Mouse (Mus musculus) forebrain, embryonic 14.5 days (tissue): Measurements from ENCODE around the gene Anxa11. TPM values are rescaled to one million over a fixed set of nuclear protein-coding genes. Genes with fewer than 3 reads are reported as not detected.

Source experiments
- ATAC-seq: fragments of 200-750 bp; cut with Nextera tagmentation; 2 replicates; pipeline ENCODE4 v1.8.0; 2017; ENCODE audit warnings: mild to moderate bottlenecking, moderate library complexity
- DNase-seq: peaks from one replicate; pipeline ENCODE4 v3.0.0-alpha.2; 2015; ENCODE audit warnings: low spot score
- H3K27ac ChIP-seq: fragments of 300-500 bp; sonication (generic); 2 replicates; pipeline ENCODE4 v1.5.1; 2014; ENCODE audit warnings: low read depth, mild to moderate bottlenecking, control low read depth, low read length, moderate library complexity
- H3K27me3 ChIP-seq: fragments of 300-500 bp; sonication (generic); replicated peaks from 2 replicates; pipeline ENCODE4 v1.6.1; 2014; ENCODE audit warnings: low read length, control low read depth, mixed read lengths; ENCODE audit not compliant: control insufficient read depth, insufficient read depth
- H3K36me3 ChIP-seq: fragments of 300-500 bp; sonication (generic); 2 replicates; pipeline ENCODE4 v1.6.1; 2014; ENCODE audit warnings: low read length, control low read depth; ENCODE audit not compliant: control insufficient read depth, insufficient read depth
- H3K4me1 ChIP-seq: fragments of 300-500 bp; sonication (generic); 2 replicates; pipeline ENCODE4 v1.6.1; 2014; ENCODE audit warnings: antibody characterized with exemption, low read length, control low read depth; ENCODE audit not compliant: control insufficient read depth, insufficient read depth
- H3K4me2 ChIP-seq: fragments of 300-500 bp; sonication (generic); 2 replicates; pipeline ENCODE4 v1.6.1; 2014; ENCODE audit warnings: mild to moderate bottlenecking, control low read depth, low read length
- H3K4me3 ChIP-seq: fragments of 300-500 bp; sonication (generic); 2 replicates; pipeline ENCODE4 v1.5.1; 2014; ENCODE audit warnings: low read depth, low read length, control low read depth
- H3K9ac ChIP-seq: fragments of 300-500 bp; sonication (generic); 2 replicates; pipeline ENCODE4 v1.6.1; 2014; ENCODE audit warnings: mild to moderate bottlenecking, low read length, control low read depth, moderate library complexity
- H3K9me3 ChIP-seq: fragments of 300-500 bp; sonication (generic); replicated peaks from 2 replicates; pipeline ENCODE4 v1.6.1; 2016; ENCODE audit warnings: low read length, control low read depth, mixed read lengths; ENCODE audit not compliant: control insufficient read depth
- WGBS: fragments of 180-500 bp; shearing (Covaris S2); extraction: QIAGEN DNeasy Blood & Tissue Kit; methylation state at CpG from one replicate; pipeline ENCODE4 v1.1.7; 2014; 5-methylcytosine and 5-hydroxymethylcytosine counted together
- polyA plus RNA-seq: library from polyadenylated mRNA; unstranded; fragments of >200 nt; fragmentation: Nextera tagmentation; extraction: Ambion mirVana; gene quantifications from 2 replicates; pipeline ENCODE4 v1.2.1, GENCODE M21; 2014

Anxa11 gene
- polyA plus RNA-seq, 1 experiment from 2014 or later = 2.3 TPM

- H3K9me3 ChIP-seq = no peaks in the 10 kb centered on the region
- WGBS = 70% methylated on average over 1 of the region's 1 CpGs
- H3K36me3 ChIP-seq = no peaks in the 10 kb centered on the region
- H3K4me3 ChIP-seq = no peak overlapping the region
- no peak for ATAC-seq
- no peaks in the 10 kb centered on the region for H3K4me1 ChIP-seq
- no peak for DNase-seq
- no peak overlapping the region for H3K9ac ChIP-seq
- H3K4me2 ChIP-seq = no peak overlapping the region
- no peak overlapping the region for H3K27ac ChIP-seq
- no peaks in the 10 kb centered on the region for H3K27me3 ChIP-seq
Measured at GRCm38 (mm10) chr14:25831332-25831731, 10.6 kb upstream of the Anxa11 start.

GRCm38 (mm10) chr14:25832301-25832700 lies 9.7 kb upstream of the Anxa11 start:
- Histone ChIP-seq H3K4me1 (no peaks in the 10 kb centered on the region), H3K9me3 (no peaks in the 10 kb centered on the region), H3K4me3 (no peak overlapping the region), H3K9ac (no peak overlapping the region), H3K36me3 (no peaks in the 10 kb centered on the region), H3K27me3 (no peaks in the 10 kb centered on the region), H3K27ac (no peak overlapping the region), H3K4me2 (no peak overlapping the region)
- peak; percentile 69 for DNase-seq
- peak; percentile 60 for ATAC-seq
- WGBS = 12% methylated on average over 14 of the region's 14 CpGs

GRCm38 (mm10) chr14:25838411-25838810 lies 3.5 kb upstream of the Anxa11 start:
- Histone ChIP-seq H3K4me2 (no peak overlapping the region), H3K27ac (no peak overlapping the region), H3K36me3 (no peaks in the 10 kb centered on the region), H3K9me3 (no peaks in the 10 kb centered on the region), H3K4me3 (no peak overlapping the region), H3K9ac (no peak overlapping the region), H3K4me1 (peaks cover 8% of the 10 kb centered on the region; the same call in 1 of the 2 replicates), H3K27me3 (peaks cover 22% of the 10 kb centered on the region)
- DNase-seq (peak; percentile 17), ATAC-seq (no peak)
- WGBS = 51% methylated on average over 8 of the region's 8 CpGs

GRCm38 (mm10) chr14:25839791-25840190 lies 2.2 kb upstream of the Anxa11 start:
- 77% methylated on average over 7 of the region's 7 CpGs for WGBS
- DNase-seq (no peak), ATAC-seq (no peak)
- no peak overlapping the region for H3K9ac ChIP-seq
- H3K27ac ChIP-seq = no peak overlapping the region
- H3K9me3 ChIP-seq = no peaks in the 10 kb centered on the region
- peaks cover 27% of the 10 kb centered on the region for H3K27me3 ChIP-seq
- H3K36me3 ChIP-seq = no peaks in the 10 kb centered on the region
- no peak overlapping the region for H3K4me2 ChIP-seq
- H3K4me1 ChIP-seq = peaks cover 8% of the 10 kb centered on the region; the same call in 1 of the 2 replicates
- no peak overlapping the region for H3K4me3 ChIP-seq

GRCm38 (mm10) chr14:25840961-25841360 lies 995 bp upstream of the Anxa11 start:
- Histone ChIP-seq H3K4me2 (no peak overlapping the region), H3K4me1 (peaks cover 8% of the 10 kb centered on the region; the same call in 1 of the 2 replicates), H3K4me3 (no peak overlapping the region), H3K27ac (no peak overlapping the region), H3K36me3 (no peaks in the 10 kb centered on the region), H3K27me3 (peaks cover 27% of the 10 kb centered on the region), H3K9ac (no peak overlapping the region), H3K9me3 (no peaks in the 10 kb centered on the region)
- DNase-seq = no peak
- ATAC-seq = no peak
- WGBS = 6% methylated on average over 7 of the region's 7 CpGs

GRCm38 (mm10) chr14:25841579-25841978 lies 377 bp upstream of the Anxa11 start:
- no peak overlapping the region for H3K9ac ChIP-seq
- DNase-seq = no peak

GRCm38 (mm10) chr14:25842688-25843003 lies 690 bp downstream of the Anxa11 start:
- Histone ChIP-seq H3K36me3 (no peaks in the 10 kb centered on the region), H3K9ac (peak overlapping the region; percentile 55; the same call in 1 of the 2 replicates), H3K4me3 (peak overlapping the region; percentile 52), H3K4me2 (peak overlapping the region; percentile 95), H3K27ac (no peak overlapping the region), H3K9me3 (no peaks in the 10 kb centered on the region), H3K4me1 (peaks cover 8% of the 10 kb centered on the region; the same call in 1 of the 2 replicates), H3K27me3 (peaks cover 27% of the 10 kb centered on the region)
- DNase-seq (peak; percentile 29), ATAC-seq (no peak)
- WGBS = under 1% methylated on average over 12 of the region's 12 CpGs

More at GRCm38 (mm10) chr14:25841579-25841978, 377 bp upstream of the Anxa11 start:
- Histone ChIP-seq H3K27ac (no peak overlapping the region), H3K9me3 (no peaks in the 10 kb centered on the region), H3K27me3 (peaks cover 27% of the 10 kb centered on the region), H3K4me2 (peak overlapping the region; percentile 95), H3K4me1 (peaks cover 8% of the 10 kb centered on the region; the same call in 1 of the 2 replicates), H3K36me3 (no peaks in the 10 kb centered on the region), H3K4me3 (peak overlapping the region; percentile 52)
- WGBS = 2% methylated on average over 4 of the region's 4 CpGs
- no peak for ATAC-seq

GRCm38 (mm10) chr14:25844372-25844771 lies 2.4 kb downstream of the Anxa11 start:
- Histone ChIP-seq H3K27ac (no peak overlapping the region), H3K4me3 (no peak overlapping the region), H3K4me2 (no peak overlapping the region), H3K4me1 (peaks cover 8% of the 10 kb centered on the region; the same call in 1 of the 2 replicates), H3K9ac (no peak overlapping the region), H3K9me3 (no peaks in the 10 kb centered on the region), H3K36me3 (no peaks in the 10 kb centered on the region), H3K27me3 (peaks cover 27% of the 10 kb centered on the region)
- ATAC-seq (no peak), DNase-seq (no peak)
- 95% methylated on average over 4 of the region's 4 CpGs for WGBS

- H3K36me3 ChIP-seq = no peaks in the 10 kb centered on the region
- no peak overlapping the region for H3K27ac ChIP-seq
- no peak overlapping the region for H3K4me2 ChIP-seq
- H3K9ac ChIP-seq = no peak overlapping the region
- peaks cover 26% of the 10 kb centered on the region for H3K27me3 ChIP-seq
- no peaks in the 10 kb centered on the region for H3K9me3 ChIP-seq
- WGBS = 90% methylated on average over 6 of the region's 6 CpGs
- no peak overlapping the region for H3K4me3 ChIP-seq
- H3K4me1 ChIP-seq = peaks cover 8% of the 10 kb centered on the region; the same call in 1 of the 2 replicates
- ATAC-seq (no peak), DNase-seq (no peak)
Measured at GRCm38 (mm10) chr14:25845832-25846383, 4.0 kb downstream of the Anxa11 start.
